Mouse (Mus musculus) left cerebral cortex, adult 9 months (tissue): ENCODE results near the gene Rag2.

ENCODE experiments used
- DNase-seq, 2 experiments: peaks; one replicate each; pipeline ENCODE4 v3.0.0; 2022; ENCODE audit warnings: low spot score in 2 of 2

Gene Rag2

DNA sequence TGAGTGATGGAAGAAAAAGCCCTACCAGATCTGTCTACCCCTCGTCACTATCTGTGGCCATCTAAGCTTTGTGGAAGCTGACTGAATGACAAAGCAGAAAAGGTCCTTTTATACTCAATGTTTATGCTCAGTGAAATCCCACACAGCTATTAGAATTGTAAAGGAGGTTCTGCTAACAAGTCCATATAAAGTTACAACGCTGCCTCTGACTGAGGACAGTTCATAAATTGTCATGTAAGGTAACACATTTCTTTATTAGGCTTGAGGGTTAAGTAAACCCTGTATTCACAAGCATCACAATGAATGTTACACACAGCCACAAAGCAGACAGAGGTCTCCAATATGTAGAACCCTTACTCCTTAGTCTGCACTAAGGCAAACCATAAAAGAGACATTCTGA lies 507 bp upstream of the Rag2 start:
- no peak for DNase-seq

GRCm38 (mm10) chr2:101627227-101627626 lies 2.7 kb downstream of the Rag2 start:
- no peak for DNase-seq

- peak; percentile 93 to 95 for DNase-seq
These were observed 4.0 kb downstream of the Rag2 start for GRCm38 (mm10) chr2:101628297-101629236.

DNA sequence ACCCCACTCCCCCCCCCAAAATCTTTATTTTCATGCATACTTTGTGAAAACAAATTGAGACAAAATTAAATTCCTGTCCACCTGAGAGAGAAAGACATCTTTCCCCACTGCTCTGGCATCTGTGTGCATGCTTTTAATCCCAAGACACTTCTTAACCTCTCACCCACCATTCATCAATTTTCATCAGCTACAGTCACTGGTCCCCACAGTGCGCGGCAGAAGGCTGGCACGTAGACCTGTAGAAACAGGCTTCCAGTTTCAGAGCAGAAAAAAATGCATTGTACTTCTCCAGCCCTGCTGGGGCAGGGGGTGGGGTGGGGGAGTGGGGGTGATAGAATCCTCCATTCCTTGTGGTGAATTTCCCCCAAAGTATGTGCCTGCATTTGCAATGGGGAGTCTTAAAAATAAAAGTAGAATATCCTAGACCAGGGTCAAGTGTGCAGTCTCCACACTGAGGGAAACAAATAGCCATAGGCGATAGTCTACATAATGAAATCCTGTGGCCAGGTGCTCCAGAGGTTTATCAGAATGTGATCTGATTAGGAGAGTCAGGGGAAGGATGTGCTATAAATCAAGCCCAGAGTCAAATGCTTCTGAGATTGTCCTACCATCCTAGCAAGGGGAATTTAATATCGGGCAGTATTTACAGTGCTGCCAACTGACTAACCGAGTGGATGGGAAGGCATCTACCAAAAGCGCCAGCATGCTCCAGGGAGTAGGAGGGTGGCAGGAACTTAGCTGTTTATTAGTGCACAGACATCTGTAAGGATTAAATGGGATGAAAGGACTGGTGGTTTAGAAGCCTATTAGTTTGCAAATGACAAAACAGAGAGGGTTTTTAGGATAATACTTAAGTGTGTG lies 14.7 kb downstream of the Rag2 start:
- no peak for DNase-seq

- no peak for DNase-seq
These were observed 15.4 kb downstream of the Rag2 start for GRCm38 (mm10) chr2:101639840-101640350.

- DNase-seq = no peak
These were observed 21.3 kb downstream of the Rag2 start for GRCm38 (mm10) chr2:101645841-101646240.

DNA sequence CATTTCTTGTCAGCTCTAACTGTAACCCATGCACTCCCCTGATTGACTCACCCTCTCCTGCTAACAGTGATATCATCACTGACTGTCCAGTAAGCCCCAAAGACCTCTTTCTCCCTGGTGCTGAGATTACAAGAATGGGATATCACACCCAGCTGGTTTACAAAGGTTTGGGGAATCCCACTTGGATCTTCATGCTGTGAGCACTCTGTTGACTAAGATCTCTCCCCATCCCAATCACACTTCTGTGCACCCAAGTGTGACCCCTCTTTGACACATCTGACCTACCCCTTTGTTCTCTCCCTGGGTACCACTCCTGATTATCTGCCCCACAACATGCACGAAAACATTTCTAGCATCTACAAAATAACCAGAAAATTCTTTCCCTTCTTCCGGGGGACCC lies 23.8 kb downstream of the Rag2 start:
- DNase-seq = no peak

DNA sequence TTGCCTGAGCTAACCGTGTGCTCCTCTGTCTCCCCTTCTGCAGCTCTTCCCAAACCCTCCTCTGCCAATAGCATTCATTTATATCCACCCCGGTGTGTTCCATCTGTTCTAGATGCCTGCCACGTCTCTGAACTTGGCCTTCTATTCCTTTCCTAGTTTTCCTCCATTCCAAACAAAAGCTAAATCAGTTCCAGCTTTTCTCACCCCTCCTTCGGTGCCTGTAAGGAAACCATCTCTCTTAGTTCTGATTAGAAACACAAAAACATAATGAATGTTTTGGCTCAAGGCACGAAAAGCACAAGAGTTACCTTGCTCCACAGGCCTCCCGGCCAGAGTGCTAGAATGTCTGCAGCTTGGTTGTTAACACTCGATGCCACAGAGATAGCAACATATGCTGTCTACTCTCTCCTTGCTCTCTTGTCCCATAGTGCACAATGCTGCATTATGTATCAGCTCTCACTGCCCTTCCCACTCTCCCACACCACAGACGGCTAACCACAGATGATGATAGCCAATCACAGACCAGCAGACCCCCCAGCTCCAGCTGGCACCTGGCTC lies 24.7 kb downstream of the Rag2 start, which contains the start of the genes Rag1 and B230118H07Rik:
Gene Rag1 (minus strand): TSS at position 388 of the 558 bp plus-strand sequence.
Gene B230118H07Rik (minus strand): TSS at position 419 of the 558 bp plus-strand sequence.
- DNase-seq = peak in 1 of 2 experiments; percentile 15

- no peak for DNase-seq
These were observed 25.9 kb downstream of the Rag2 start for GRCm38 (mm10) chr2:101650446-101650845.

- no peak for DNase-seq
These were observed 27.8 kb downstream of the Rag2 start for GRCm38 (mm10) chr2:101652204-101652920.

- peak in 1 of 2 experiments; percentile 86 for DNase-seq
These were observed 28.5 kb downstream of the Rag2 start for GRCm38 (mm10) chr2:101652921-101653597.

- no peak for DNase-seq
These were observed 36.0 kb downstream of the Rag2 start for GRCm38 (mm10) chr2:101660536-101660935.

GRCm38 (mm10) chr2:101665058-101665702 lies 40.7 kb downstream of the Rag2 start:
- peak; percentile 67 to 84 for DNase-seq

- DNase-seq = no peak
These were observed 41.2 kb downstream of the Rag2 start for GRCm38 (mm10) chr2:101665703-101666092.

GRCm38 (mm10) chr2:101668751-101669150 lies 44.2 kb downstream of the Rag2 start:
- DNase-seq = no peak

DNA sequence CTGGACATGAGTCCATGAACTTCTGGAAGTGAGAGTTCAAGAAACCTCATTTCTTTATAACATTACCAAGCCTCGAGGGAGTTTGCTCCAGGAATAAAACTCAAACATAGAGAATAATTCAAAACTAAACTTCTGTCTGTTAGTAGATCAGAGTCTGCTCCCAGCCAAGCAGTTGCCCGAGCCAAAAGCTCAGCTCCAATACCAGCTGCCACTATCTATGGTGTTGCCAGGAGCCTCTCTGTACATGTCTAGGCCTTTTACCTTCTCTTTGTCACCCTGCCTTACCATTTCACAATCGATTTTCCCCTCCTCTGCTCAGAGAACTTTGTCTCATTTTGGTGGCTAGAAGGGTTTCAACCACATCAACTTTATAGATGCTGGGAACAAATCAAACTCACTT lies 49.0 kb downstream of the Rag2 start:
- no peak for DNase-seq

DNA sequence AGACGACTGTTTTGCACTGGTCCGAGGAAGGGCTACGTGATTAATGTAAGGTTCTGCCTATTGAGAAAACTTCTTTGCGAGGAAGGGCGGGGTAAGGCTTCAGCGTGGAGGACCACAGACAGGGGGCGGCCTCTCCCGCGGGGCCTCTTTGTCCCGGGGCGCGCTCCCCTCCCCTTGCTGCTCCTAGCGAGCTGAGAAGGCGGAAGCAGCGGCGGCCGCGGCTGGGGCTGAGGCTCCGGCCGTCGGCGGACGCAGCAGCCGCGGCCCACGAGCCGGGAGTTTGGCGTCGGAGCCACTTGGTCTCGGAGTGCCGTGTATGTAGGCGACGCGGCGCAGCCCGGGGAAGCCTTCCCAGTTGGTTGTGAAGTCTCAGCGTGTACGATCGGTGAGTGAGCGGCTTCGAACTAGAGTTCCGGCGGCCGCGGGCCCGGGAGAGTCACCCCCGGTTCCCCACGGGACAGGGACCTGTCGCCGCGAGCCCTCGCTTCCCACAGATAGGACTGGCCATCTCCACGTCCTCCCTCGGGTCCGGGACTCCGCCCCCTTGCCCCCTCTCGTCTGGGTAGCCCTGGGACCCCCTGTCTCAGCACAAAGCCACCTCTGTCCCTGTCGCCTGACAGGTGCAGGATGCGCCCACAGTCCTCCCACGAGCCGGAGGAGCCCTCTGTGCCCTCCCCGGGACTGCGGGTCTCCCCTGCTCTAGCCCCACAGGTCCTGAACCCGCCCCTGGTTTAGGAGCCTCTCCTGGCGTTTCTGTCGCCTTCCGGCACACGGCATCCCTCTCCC lies 53.9 kb downstream of the Rag2 start, which contains the start of gene Traf6:
Gene Traf6 (plus strand): TSS at position 194 of the 786 bp plus-strand sequence.
- peak in 1 of 2 experiments; percentile 85 for DNase-seq

DNA sequence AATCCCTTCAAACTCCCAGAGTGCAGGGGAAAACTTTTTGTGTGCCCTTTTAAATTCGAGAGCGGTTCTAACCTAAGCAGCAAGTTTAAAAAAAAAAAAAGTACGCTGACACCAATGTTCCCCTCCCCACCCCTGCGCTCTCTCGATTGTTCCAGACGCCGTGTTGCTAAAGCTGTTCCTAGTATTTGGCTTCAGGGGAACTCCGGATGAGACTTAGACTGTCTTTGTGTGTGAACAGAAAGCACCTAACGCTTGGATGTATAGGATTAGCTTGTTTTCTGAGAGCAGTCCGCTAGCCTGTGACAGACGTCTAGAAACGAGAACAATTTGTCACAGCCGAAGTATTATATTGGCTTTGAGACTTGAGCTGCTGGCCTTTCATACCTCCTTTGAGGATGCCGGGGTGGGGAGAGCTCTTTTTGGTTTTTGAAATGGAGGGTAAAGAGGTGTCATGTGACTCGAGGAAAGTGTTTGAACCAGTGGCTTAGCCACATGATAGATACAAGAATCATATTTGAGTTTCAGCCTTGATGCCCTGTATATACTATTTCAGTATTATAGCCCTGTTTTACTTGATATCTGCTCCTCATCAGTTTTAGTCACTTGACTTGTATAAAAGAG lies 54.8 kb downstream of the Rag2 start:
- DNase-seq = no peak
